Mouse (Mus musculus) stomach, postnatal 0 days (tissue): ENCODE measurements around the gene Cdyl.

Source experiments
- CTCF ChIP-seq: IDR thresholded peaks from 2 replicates; pipeline ENCODE4 v1.5.1; 2016; ENCODE audit warnings: antibody characterized with exemption, low read depth, mild to moderate bottlenecking, moderate library complexity
- EP300 ChIP-seq: optimal IDR thresholded peaks from 2 replicates; pipeline ENCODE3; 2016; ENCODE audit warnings: antibody characterized with exemption

DNA sequence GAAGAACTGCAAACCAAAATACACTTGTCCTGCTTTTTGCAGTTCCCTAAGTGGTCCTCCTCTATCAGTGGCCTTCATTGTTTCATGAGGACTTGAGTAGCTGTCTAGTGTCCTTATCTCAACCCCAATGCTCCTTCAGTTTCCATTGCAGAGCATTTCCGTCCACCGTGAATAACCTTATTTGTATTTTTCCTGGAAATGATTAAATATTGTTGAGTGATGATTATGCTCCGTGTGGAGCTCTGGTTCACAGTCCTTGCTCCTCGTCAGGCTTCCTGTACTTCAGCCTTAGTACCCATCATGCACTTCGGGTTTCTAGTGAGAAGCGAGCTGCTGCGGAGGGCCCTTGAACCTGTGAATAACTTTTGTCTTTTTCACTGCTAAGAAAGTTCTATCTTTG lies 176.0 kb downstream of the Cdyl start:
- TF ChIP-seq EP300 = no peak
- TF ChIP-seq CTCF = no peak
